Mouse (Mus musculus) telencephalon, adult 2 months (tissue): Measurements from ENCODE around the gene Fam53b.

Experiments
- DNase-seq: peaks from one replicate; pipeline ENCODE4 v3.0.0-alpha.2; 2011; ENCODE audit warnings: low read depth, low spot score

The Fam53b gene

GRCm38 (mm10) chr7:132711579-132711978 lies 102.1 kb downstream of the Fam53b start:
- DNase-seq = no peak

- DNase-seq = no peak
These were observed 108.6 kb downstream of the Fam53b start for GRCm38 (mm10) chr7:132705130-132705529.

GRCm38 (mm10) chr7:132704310-132704875 lies 109.3 kb downstream of the Fam53b start:
- DNase-seq = no peak

- DNase-seq = no peak
These were observed 110.0 kb downstream of the Fam53b start for GRCm38 (mm10) chr7:132703515-132704309.

- DNase-seq = peak; percentile 56
These were observed 111.1 kb downstream of the Fam53b start for GRCm38 (mm10) chr7:132702492-132703070.

- DNase-seq = no peak
These were observed 111.7 kb downstream of the Fam53b start for GRCm38 (mm10) chr7:132702024-132702423.

- DNase-seq = no peak
These were observed 112.3 kb downstream of the Fam53b start for GRCm38 (mm10) chr7:132701412-132701811.

- no peak for DNase-seq
These were observed 113.6 kb downstream of the Fam53b start for GRCm38 (mm10) chr7:132700107-132700506.

- DNase-seq = no peak
These were observed 114.0 kb downstream of the Fam53b start for GRCm38 (mm10) chr7:132699639-132700038.

- DNase-seq = no peak
These were observed 114.5 kb downstream of the Fam53b start for GRCm38 (mm10) chr7:132699165-132699564.

GRCm38 (mm10) chr7:132698737-132699136 lies 114.9 kb downstream of the Fam53b start:
- DNase-seq = no peak

- DNase-seq = no peak
These were observed 116.4 kb downstream of the Fam53b start for GRCm38 (mm10) chr7:132697258-132697796.

- DNase-seq = no peak
These were observed 120.1 kb downstream of the Fam53b start for GRCm38 (mm10) chr7:132693561-132693960.

- no peak for DNase-seq
These were observed 121.0 kb downstream of the Fam53b start for GRCm38 (mm10) chr7:132692719-132693118.

- no peak for DNase-seq
These were observed 122.8 kb downstream of the Fam53b start for GRCm38 (mm10) chr7:132690716-132691472.

GRCm38 (mm10) chr7:132689722-132690121 lies 124.0 kb downstream of the Fam53b start:
- DNase-seq = no peak

- DNase-seq = no peak
These were observed 125.0 kb downstream of the Fam53b start for GRCm38 (mm10) chr7:132688721-132689120.

GRCm38 (mm10) chr7:132687897-132688296 lies 125.8 kb downstream of the Fam53b start:
- DNase-seq = no peak

GRCm38 (mm10) chr7:132686515-132686914 lies 127.2 kb downstream of the Fam53b start:
- no peak for DNase-seq

GRCm38 (mm10) chr7:132683923-132684322 lies 129.8 kb downstream of the Fam53b start:
- DNase-seq = no peak

GRCm38 (mm10) chr7:132682901-132683300 lies 130.8 kb downstream of the Fam53b start:
- no peak for DNase-seq

GRCm38 (mm10) chr7:132682336-132682735 lies 131.3 kb downstream of the Fam53b start:
- no peak for DNase-seq
